Mouse (Mus musculus) myocyte (in vitro differentiated cells): Measurements from ENCODE around the gene Prkag2.

Experiments used
- CEBPB ChIP-seq: IDR thresholded peaks from 2 replicates; pipeline ENCODE4 v1.6.1; 2011; ENCODE audit warnings: mild to moderate bottlenecking, moderate library complexity; ENCODE audit not compliant: poor library complexity, insufficient read depth, severe bottlenecking
- E2F4 ChIP-seq: IDR thresholded peaks from one replicate; pipeline ENCODE4 v1.6.1; 2011; ENCODE audit warnings: mild to moderate bottlenecking, control low read depth, moderate library complexity; ENCODE audit not compliant: insufficient read depth
- POLR2A ChIP-seq: IDR thresholded peaks from one replicate; pipeline ENCODE4 v1.6.1; 2011; ENCODE audit warnings: low read depth, mild to moderate bottlenecking, control low read depth, moderate library complexity; ENCODE audit not compliant: insufficient read length
- POLR2AphosphoS2 ChIP-seq: IDR thresholded peaks from one replicate; pipeline ENCODE4 v1.6.1; 2011; ENCODE audit warnings: low read depth, control low read depth; ENCODE audit not compliant: insufficient read length
- TCF12 ChIP-seq: IDR thresholded peaks from one replicate; pipeline ENCODE4 v1.6.1; 2011; ENCODE audit warnings: mild to moderate bottlenecking, control low read depth; ENCODE audit not compliant: poor library complexity, insufficient read depth, severe bottlenecking
- USF1 ChIP-seq: IDR thresholded peaks from one replicate; pipeline ENCODE4 v1.6.1; 2011; ENCODE audit warnings: low read depth, mild to moderate bottlenecking, control low read depth, moderate library complexity

- TF ChIP-seq POLR2A = no peak
- TF ChIP-seq TCF12 = no peak
- TF ChIP-seq E2F4 = no peak
- no peak for TF ChIP-seq POLR2AphosphoS2
- TF ChIP-seq USF1 = no peak
- TF ChIP-seq CEBPB = no peak
Measured at GRCm38 (mm10) chr5:24975100-24975499, 125.3 kb downstream of the Prkag2 start.
